Mouse (Mus musculus) right cerebral cortex, adult 18-20 months (tissue): ENCODE measurements around the gene Syne1.
A peak's percentile ranks its signal among the peaks of the same experiment; 100 is the strongest.

Source experiments
- DNase-seq: peaks from one replicate; pipeline ENCODE4 v3.0.0; 2022; ENCODE audit warnings: mixed read lengths

Gene Syne1

GRCm38 (mm10) chr10:5514134-5514533 is 37.1 kb downstream of the Syne1 start:
- no peak for DNase-seq

- no peak for DNase-seq
Observed at GRCm38 (mm10) chr10:5512285-5512684, 39.0 kb downstream of the Syne1 start.

GRCm38 (mm10) chr10:5511403-5511802 is 39.9 kb downstream of the Syne1 start:
- no peak for DNase-seq

GRCm38 (mm10) chr10:5507478-5507877 is 43.8 kb downstream of the Syne1 start:
- DNase-seq = no peak

GRCm38 (mm10) chr10:5504761-5505160 is 46.5 kb downstream of the Syne1 start:
- no peak for DNase-seq

GRCm38 (mm10) chr10:5503909-5504308 is 47.4 kb downstream of the Syne1 start:
- DNase-seq = no peak

GRCm38 (mm10) chr10:5499684-5500369 is 51.5 kb downstream of the Syne1 start:
- peak; percentile 39 for DNase-seq

GRCm38 (mm10) chr10:5497859-5498258 is 53.4 kb downstream of the Syne1 start:
- DNase-seq = no peak

- DNase-seq = peak; percentile 50
Observed at GRCm38 (mm10) chr10:5491050-5491449, 60.2 kb downstream of the Syne1 start.

GRCm38 (mm10) chr10:5490029-5490428 is 61.3 kb downstream of the Syne1 start:
- no peak for DNase-seq

- no peak for DNase-seq
Observed at GRCm38 (mm10) chr10:5488097-5488496, 63.2 kb downstream of the Syne1 start.

- no peak for DNase-seq
Observed at GRCm38 (mm10) chr10:5480552-5481550, 70.4 kb downstream of the Syne1 start.

- peak; percentile 57 for DNase-seq
Observed at GRCm38 (mm10) chr10:5480097-5480496, 71.2 kb downstream of the Syne1 start.

- peak; percentile 45 for DNase-seq
Observed at GRCm38 (mm10) chr10:5468638-5469037, 82.6 kb downstream of the Syne1 start.

- no peak for DNase-seq
Observed at GRCm38 (mm10) chr10:5453830-5454229, 97.5 kb downstream of the Syne1 start.

- peak; percentile 67 for DNase-seq
Observed at GRCm38 (mm10) chr10:5449944-5450343, 101.3 kb downstream of the Syne1 start.

GRCm38 (mm10) chr10:5447950-5448716 is 103.1 kb downstream of the Syne1 start:
- DNase-seq = no peak

- DNase-seq = no peak
Observed at GRCm38 (mm10) chr10:5445313-5445712, 106.0 kb downstream of the Syne1 start.

GRCm38 (mm10) chr10:5443020-5443419 is 108.3 kb downstream of the Syne1 start:
- DNase-seq = no peak

GRCm38 (mm10) chr10:5439802-5440350 is 111.4 kb downstream of the Syne1 start:
- no peak for DNase-seq

GRCm38 (mm10) chr10:5437766-5438165 is 113.5 kb downstream of the Syne1 start:
- DNase-seq = peak; percentile 11

- DNase-seq = no peak
Observed at GRCm38 (mm10) chr10:5423984-5424383, 127.3 kb downstream of the Syne1 start.

- no peak for DNase-seq
Observed at GRCm38 (mm10) chr10:5415730-5416129, 135.6 kb downstream of the Syne1 start.
